Mouse (Mus musculus) heart, adult 2 months (tissue): ENCODE results near the gene Sik1. TPM values are rescaled to one million over a fixed set of nuclear protein-coding genes. Genes with fewer than 3 reads are reported as not detected.

ENCODE experiments used
- DNase-seq, 2 experiments: peaks; one replicate each; pipeline ENCODE4 v3.0.0; 2021
- H3K27ac ChIP-seq: fragments of 200-600 bp; 2 replicates; pipeline ENCODE4 v1.8.1; 2022
- H3K27me3 ChIP-seq: fragments of 200-500 bp; 2 replicates; pipeline ENCODE4 v1.6.1; 2012; ENCODE audit warnings: mild to moderate bottlenecking, low read length, inconsistent platforms, mixed read lengths; ENCODE audit not compliant: control insufficient read depth, insufficient read depth
- H3K36me3 ChIP-seq: fragments of 200-500 bp; 2 replicates; pipeline ENCODE4 v1.6.1; 2012; ENCODE audit warnings: low read length, inconsistent platforms; ENCODE audit not compliant: control insufficient read depth, insufficient read depth
- H3K4me1 ChIP-seq: fragments of 200-500 bp; 2 replicates; pipeline ENCODE4 v1.6.1; 2011; ENCODE audit warnings: low read length; ENCODE audit not compliant: control insufficient read depth, insufficient read depth
- H3K4me3 ChIP-seq: fragments of 200-600 bp; 2 replicates; pipeline ENCODE4 v1.8.1; 2022
- H3K79me2 ChIP-seq: fragments of 200-500 bp; replicated peaks from 2 replicates; pipeline ENCODE4 v1.6.1; 2012; ENCODE audit warnings: mild to moderate bottlenecking, inconsistent platforms, low read length, moderate library complexity, mixed read lengths; ENCODE audit not compliant: control insufficient read depth, insufficient read depth
- H3K9ac ChIP-seq: fragments of 200-500 bp; 2 replicates; pipeline ENCODE4 v1.6.1; 2012; ENCODE audit warnings: low read depth, mild to moderate bottlenecking, control low read depth, inconsistent platforms, low read length, mixed read lengths
- CTCF ChIP-seq: fragments of 200-600 bp; IDR thresholded peaks from 2 replicates; pipeline ENCODE4 v1.8.1; 2022; ENCODE audit warnings: antibody characterized with exemption, mild to moderate bottlenecking, moderate library complexity
- EP300 ChIP-seq: fragments of 200-500 bp; IDR thresholded peaks from 2 replicates; pipeline ENCODE4 v1.6.1; 2011; ENCODE audit warnings: low read depth, low read length, control low read depth; ENCODE audit not compliant: insufficient read depth
- POLR2A ChIP-seq: fragments of 200-500 bp; IDR thresholded peaks from 2 replicates; pipeline ENCODE4 v1.6.1; 2011; ENCODE audit warnings: mild to moderate bottlenecking, low read depth, low read length, control low read depth; ENCODE audit not compliant: insufficient read depth
- WGBS: fragments of 180-500 bp; shearing (Covaris S2); methylation state at CpG from one replicate; pipeline ENCODE4 v1.1.7; 2018; 5-methylcytosine and 5-hydroxymethylcytosine counted together
- intact Hi-C: fragments of 180-260 bp; cut with DNase I; formaldehyde crosslinking; loops from one replicate; pipeline ENCODE4 v1.15.1; 2025
- long read RNA-seq: library from polyadenylated mRNA; stranded (forward); transcript quantifications from one replicate; pipeline ENCODE4 v2.0.0, GENCODE M21; 2021
- polyA plus RNA-seq: library from polyadenylated mRNA; depleted of rRNA; stranded (reverse); fragments of >200 nt; gene quantifications from 2 replicates; pipeline ENCODE4 v1.2.3, GENCODE M21; 2012; rRNA removed
- total RNA-seq, 2 experiments: library from RNA; stranded (reverse); gene quantifications; 2 replicates each; pipeline ENCODE4 v1.2.3; 2021

The Sik1 gene
- 10 to 100 TPM; 39.6 to 62.7 TPM for total RNA-seq
- 15.4 and 21.0 TPM in 2 replicates for polyA plus RNA-seq
- long read RNA-seq, partial matches to known transcripts, result 3 of 4 reads
- long read RNA-seq, other reads (novel, unspliced or antisense), result 1 of 4 reads

DNA sequence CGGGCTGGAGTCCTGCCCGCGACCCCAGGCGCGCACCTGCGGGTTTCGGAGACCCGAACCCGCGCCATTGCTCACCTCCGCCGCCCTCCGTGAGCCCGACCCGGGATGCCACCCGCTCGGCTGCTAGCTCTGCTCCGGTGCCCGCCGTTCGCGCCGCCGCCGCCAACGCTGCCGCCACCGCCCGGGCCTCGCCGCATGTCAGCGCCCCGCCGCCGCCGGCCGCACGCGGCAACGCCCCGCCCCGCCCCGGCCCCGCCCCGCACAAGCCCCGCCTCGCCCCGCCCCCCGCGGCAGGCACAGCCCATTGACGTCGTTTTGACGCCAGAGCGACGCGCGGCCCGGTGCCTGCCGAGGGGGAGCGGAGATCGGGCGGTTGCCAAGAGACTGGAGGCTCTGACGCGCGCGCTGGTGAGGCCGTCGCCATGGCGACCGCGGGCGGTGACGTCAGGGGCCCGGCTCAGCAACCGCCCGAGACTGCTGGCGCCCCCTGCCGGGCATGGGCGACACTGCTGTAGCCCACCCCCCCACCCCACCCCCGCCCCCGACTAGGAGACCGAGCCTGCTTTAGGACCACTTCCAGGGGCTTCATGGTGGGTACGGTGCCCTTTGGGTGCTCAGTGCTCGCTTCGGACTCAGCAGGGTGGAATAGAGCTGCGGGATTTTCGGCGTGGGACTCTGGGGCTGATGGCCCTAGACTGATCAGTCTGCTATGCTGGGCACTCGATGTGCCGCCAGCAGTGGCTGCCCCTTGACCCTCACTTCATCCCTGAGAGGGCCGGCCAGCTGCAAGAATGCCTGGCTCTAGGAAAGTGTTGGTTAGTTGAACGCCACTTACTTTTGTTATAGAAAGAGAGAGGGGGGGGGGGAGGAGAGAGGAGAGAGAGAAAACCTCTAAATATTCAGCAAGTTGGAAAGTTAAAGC, at the start of gene Sik1:
TSS of gene Sik1 (minus strand) at position 208 of the 922 bp plus-strand sequence.
- WGBS, result 1% methylated on average over 87 of the region's 92 CpGs
- Histone ChIP-seq H3K4me1 (peaks cover 21% of the 10 kb centered on the region), H3K79me2 (peaks cover 3% of the 10 kb centered on the region), H3K4me3 (peak within 1 kb of the TSS; percentile 98), H3K36me3 (peaks cover 10% of the 10 kb centered on the region; the same call in 1 of the 2 replicates), H3K9ac (peak within 1 kb of the TSS; percentile 98), H3K27ac (peak within 1 kb of the TSS; percentile 99), H3K27me3 (no peaks in the 10 kb centered on the region)
- intact Hi-C loops, result loop anchor here (1.0 to 2.0 kb wide), 7 partner anchors 28 to 171 kb away; no protein-coding TSS in a partner anchor
- peak; percentile 98 to 99 for DNase-seq
- TF ChIP-seq POLR2A, result peak; percentile 44; the same call in 1 of the 2 replicates
- TF ChIP-seq EP300, result 0 out of 2 replicates have a peak, but pooled peaks have one; percentile 22
- TF ChIP-seq CTCF, result peak; percentile 91

DNA sequence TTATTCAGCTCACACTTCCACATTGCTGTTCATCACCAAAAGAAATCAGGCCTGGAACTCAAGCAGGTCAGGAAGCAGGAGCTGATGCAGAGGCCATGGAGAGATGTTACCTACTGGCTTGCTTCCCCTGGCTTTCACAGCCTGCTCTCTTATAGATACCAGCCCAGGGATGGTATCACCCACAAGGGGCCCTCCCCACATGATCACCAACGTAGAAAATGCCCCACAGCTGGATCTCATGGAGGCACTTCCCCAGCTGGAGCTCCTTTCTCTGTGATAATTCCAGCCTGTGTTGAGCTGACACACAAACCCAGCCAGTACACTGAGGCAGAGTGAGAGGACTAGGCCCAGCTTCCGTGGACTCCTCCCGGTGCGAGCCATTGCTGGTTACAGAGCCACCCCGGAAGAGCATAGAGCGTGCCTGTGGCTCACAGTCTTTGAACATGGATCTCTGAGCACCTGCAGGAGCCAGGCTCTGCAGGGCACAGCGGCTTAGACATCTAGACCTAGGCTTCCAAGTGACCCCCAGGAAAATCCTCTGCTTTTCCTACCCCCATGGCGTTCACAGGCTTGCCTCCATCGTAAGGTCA, 49.7 kb upstream of the Sik1 start:
- peak overlapping the region; percentile 93 for H3K27ac ChIP-seq
- no peaks in the 10 kb centered on the region for H3K79me2 ChIP-seq
- H3K9ac ChIP-seq, result peak overlapping the region; percentile 36
- intact Hi-C loops, result loop anchor here (1.0 to 2.0 kb wide), 2 partner anchors 30 to 49 kb away; no protein-coding TSS in a partner anchor
- H3K4me1 ChIP-seq, result peaks cover 18% of the 10 kb centered on the region
- TF ChIP-seq POLR2A, result no peak
- no peak for TF ChIP-seq EP300
- no peaks in the 10 kb centered on the region for H3K36me3 ChIP-seq
- H3K27me3 ChIP-seq, result no peaks in the 10 kb centered on the region
- no peak for DNase-seq
- 47% methylated on average over 9 of the region's 9 CpGs for WGBS
- no peak overlapping the region for H3K4me3 ChIP-seq

DNA sequence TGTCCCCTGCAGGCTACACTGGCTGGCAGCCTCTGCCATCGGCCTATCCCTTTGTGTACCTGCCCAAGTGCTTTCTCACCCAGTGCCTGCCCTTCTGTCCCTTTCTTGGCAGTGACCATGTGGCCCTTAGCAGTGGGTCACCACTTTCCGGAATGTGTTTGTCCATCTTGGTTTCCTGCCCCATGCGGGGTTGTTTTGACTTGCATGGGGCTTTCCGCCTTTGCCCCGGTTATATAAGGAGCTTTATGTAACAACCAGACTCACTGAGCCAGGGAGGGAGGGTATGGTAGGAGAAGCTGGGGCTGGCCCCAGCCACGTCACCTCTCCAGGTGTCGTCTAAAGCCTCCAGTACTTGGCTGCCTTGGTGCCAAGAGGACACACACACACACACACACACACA, 48.4 kb upstream of the Sik1 start:
- peaks cover 18% of the 10 kb centered on the region for H3K4me1 ChIP-seq
- 79% methylated on average over 7 of the region's 7 CpGs for WGBS
- H3K79me2 ChIP-seq, result no peaks in the 10 kb centered on the region
- H3K9ac ChIP-seq, result no peak overlapping the region
- TF ChIP-seq EP300 (0 out of 2 replicates have a peak, but pooled peaks have one; percentile 17), POLR2A (no peak), CTCF (no peak)
- DNase-seq, result peak in 1 of 2 experiments; percentile 18
- peak overlapping the region; percentile 17 for H3K27ac ChIP-seq
- intact Hi-C loops, result loop anchor here (2.0 kb wide), 1 partner anchor 29 kb away; no protein-coding TSS in a partner anchor
- no peak overlapping the region for H3K4me3 ChIP-seq
- no peaks in the 10 kb centered on the region for H3K36me3 ChIP-seq
- H3K27me3 ChIP-seq, result no peaks in the 10 kb centered on the region

DNA sequence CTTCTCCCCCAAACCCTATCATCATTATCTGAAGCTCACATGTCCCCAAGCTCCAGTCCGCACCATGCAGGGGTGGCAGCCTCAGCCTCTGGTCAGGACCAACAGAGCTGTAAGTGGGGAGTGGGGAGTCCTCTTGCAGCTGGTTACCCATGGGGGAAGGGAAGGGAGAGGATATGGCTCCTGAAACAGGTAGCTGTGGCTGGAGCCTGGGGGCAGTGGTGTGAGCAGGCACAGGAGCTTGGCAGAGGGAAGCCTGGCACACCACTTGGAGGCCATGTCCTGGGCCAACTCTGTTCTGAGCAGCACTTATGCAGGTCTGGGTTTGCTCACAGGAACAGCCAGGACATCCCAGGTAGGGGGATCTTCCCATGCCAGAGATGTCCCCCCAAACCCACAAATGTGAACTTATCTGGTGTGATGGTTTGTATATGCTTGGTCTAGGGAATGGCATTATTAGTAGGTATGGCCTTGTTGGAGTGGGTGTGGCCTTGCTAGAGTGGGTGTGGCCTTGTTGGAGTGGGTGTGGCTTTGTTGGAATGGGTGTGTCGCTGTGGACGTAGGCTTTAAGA, 47.1 kb upstream of the Sik1 start:
- intact Hi-C loops, result no loop called here
- no peaks in the 10 kb centered on the region for H3K79me2 ChIP-seq
- H3K4me1 ChIP-seq, result peaks cover 18% of the 10 kb centered on the region
- WGBS, result 77% methylated on average over 3 of the region's 3 CpGs
- H3K27ac ChIP-seq, result no peak overlapping the region
- peak in 1 of 2 experiments; percentile 18 for DNase-seq
- H3K36me3 ChIP-seq, result no peaks in the 10 kb centered on the region
- H3K4me3 ChIP-seq, result no peak overlapping the region
- no peak overlapping the region for H3K9ac ChIP-seq
- no peaks in the 10 kb centered on the region for H3K27me3 ChIP-seq
- TF ChIP-seq EP300, result no peak
- no peak for TF ChIP-seq POLR2A
- no peak for TF ChIP-seq CTCF

DNA sequence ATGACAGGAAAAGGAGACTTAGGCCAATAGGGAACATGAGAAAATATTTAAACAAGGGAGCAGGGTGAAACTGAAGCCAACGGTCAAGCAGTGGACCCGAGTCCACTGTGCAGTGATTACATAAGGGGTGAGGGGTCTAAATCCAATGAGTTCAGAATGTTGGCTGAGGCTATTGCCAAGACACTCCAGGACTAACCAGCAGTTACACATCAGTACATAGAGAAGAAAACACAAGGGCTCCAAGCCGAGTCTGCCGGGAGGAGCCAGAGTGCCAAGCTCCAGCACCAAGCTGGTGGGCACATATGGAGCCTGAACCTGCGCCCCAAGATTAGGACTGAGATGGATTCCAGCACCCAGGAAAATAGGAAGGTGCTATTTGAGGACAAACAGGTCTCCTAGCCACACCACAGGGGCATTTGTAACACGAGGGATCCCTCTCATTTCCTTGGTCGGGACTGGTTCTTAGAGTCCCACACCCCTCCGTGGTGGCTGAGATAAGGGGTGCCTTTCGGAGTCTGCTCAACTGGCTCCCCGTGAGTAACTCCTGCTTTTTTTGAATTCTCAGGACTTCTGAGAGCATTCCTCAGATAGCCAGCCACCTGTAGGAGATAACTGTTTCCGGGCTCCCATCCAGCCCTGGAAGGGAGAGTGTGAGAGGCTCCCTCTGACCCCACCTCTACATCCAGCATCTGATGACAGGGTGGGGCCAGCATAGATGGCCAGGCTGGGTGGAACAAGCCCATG, 46.0 kb upstream of the Sik1 start:
- no peak overlapping the region for H3K9ac ChIP-seq
- H3K27ac ChIP-seq, result 0 out of 2 replicates have a peak overlapping the region, but pooled peaks have one; percentile 0
- no peaks in the 10 kb centered on the region for H3K27me3 ChIP-seq
- intact Hi-C loops, result no loop called here
- WGBS, result 31% methylated on average over 11 of the region's 11 CpGs
- peak in 1 of 2 experiments; percentile 31 for DNase-seq
- no peak for TF ChIP-seq POLR2A
- TF ChIP-seq CTCF, result no peak
- no peak for TF ChIP-seq EP300
- H3K79me2 ChIP-seq, result no peaks in the 10 kb centered on the region
- H3K36me3 ChIP-seq, result no peaks in the 10 kb centered on the region
- peaks cover 20% of the 10 kb centered on the region for H3K4me1 ChIP-seq
- H3K4me3 ChIP-seq, result no peak overlapping the region
